Mouse (Mus musculus): Measurements from ENCODE around the gene Nt5dc1. TPM values are rescaled to one million over a fixed set of nuclear protein-coding genes. Genes with fewer than 3 reads are reported as not detected.

The Nt5dc1 gene
- total and polyA plus RNA-seq, 3 experiments = 14.3 to 25.9 (median 21.1) TPM

DNA sequence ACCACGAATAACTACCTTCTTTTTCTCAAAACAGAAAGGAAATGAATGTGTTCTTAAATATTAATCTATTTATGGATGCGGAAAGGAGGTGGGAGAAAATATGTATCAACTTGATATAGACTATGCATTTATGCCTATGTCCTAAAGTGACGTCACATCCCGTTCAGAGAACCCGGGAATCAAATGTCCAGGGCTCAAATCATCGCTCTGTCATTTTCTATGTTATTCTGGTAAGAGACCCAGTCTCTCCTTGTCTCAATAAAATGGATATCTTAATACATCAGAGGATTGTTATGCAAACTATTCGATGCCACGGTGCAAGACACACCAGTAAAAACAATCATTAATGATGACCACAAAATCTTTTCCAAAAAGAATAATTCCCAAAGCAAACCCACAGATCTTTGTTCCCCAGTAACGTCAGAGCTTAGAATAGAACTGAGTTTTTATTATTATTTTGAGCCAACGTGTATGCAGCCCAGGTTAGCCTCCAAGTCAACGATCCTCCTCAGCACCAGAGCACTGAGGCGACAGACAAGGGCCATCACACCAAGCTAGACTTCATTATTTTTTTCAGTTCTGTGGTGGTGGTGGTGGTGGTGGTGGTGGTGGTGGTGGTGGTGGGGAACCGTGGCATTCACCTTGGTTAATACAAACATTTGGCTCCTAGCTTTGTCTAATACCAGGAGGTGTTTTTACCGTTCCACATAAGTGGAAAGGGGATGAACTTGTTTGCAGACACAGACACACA, 137.0 kb downstream of the Nt5dc1 start:
- in situ Hi-C loops (cut with MboI; ENCODE audit: low pct_ligation_motif_present, low pct_unique_long_range_greater_than_20kb, low sequenced_read_pairs) = no loop called here
- dilution Hi-C loops (cut with MboI; ENCODE audit: extremely low pct_ligation_motif_present, extremely low pct_unique_long_range_greater_than_20kb, low sequenced_read_pairs) = no loop called here
- TF ChIP-seq HCFC1 (IDR thresholded peaks at IDR 0.05; ENCODE audit: low read depth, low read length) (0 out of 2 replicates have a peak, but pooled peaks have one; percentile 11), BHLHE40 (IDR thresholded peaks at IDR 0.05; ENCODE audit: low read depth, low read length) (no peak)

DNA sequence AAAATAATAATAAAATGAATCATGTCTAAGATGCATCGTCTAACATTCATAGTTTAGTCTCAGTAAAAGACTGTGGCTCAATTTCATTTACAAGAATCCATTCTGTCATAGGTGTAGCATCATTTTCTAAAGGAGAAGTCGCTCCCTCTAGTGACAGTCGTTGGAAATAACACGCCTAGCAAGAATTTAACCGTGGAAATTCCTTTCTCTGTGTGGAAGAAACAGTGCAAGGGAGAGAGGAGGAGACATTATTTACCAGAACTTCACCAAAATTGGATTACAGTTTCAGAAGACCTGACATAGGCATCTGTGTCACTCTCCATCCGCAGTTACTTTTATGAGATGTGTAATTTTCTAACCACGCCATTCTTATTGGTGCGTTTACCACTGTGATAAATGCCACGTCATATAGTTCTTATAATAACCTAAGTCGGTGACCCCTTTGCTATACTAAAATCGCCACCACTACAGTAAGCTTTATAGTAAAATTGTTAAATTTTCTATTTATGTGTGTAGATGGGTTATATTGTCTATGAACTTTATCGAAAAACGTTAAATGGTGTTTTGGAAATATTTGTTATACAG, 137.7 kb downstream of the Nt5dc1 start:
- 0 out of 2 replicates have a peak, but pooled peaks have one; percentile 12 for TF ChIP-seq E2F4 (IDR thresholded peaks at IDR 0.05; ENCODE audit: insufficient replicate concordance, low read depth, low read length)
- no peak for TF ChIP-seq ELF1 (IDR thresholded peaks at IDR 0.05; ENCODE audit: low read depth, low read length)
- TF ChIP-seq ZC3H11A (IDR thresholded peaks at IDR 0.05; ENCODE audit: low read depth, low read length) = peak; percentile 35
- no peak for TF ChIP-seq POLR2A (IDR thresholded peaks at IDR 0.05; ENCODE audit: low read depth, low read length)
- no peak for TF ChIP-seq ZNF384 (IDR thresholded peaks at IDR 0.05; ENCODE audit: low read depth, low read length)
- TF ChIP-seq TCF12 (IDR thresholded peaks at IDR 0.05; ENCODE audit: low read depth, low read length) = no peak
- peak; percentile 40 for TF ChIP-seq MYC (IDR thresholded peaks at IDR 0.05; ENCODE audit: low read depth, low read length)
- TF ChIP-seq MEF2A (IDR thresholded peaks at IDR 0.05; ENCODE audit: borderline replicate concordance, low read depth, low read length) = peak; percentile 30; the same call in 1 of the 2 replicates
- no peak for TF ChIP-seq CHD2 (IDR thresholded peaks at IDR 0.05; ENCODE audit: low read length)
- peak; percentile 30; the same call in 1 of the 2 replicates for TF ChIP-seq MAX (IDR thresholded peaks at IDR 0.05; ENCODE audit: low read length)
- TF ChIP-seq SMC3 (IDR thresholded peaks at IDR 0.05; ENCODE audit: low read depth, low read length) = peak; percentile 74
- peak; percentile 19; the same call in 1 of the 2 replicates for TF ChIP-seq BHLHE40 (IDR thresholded peaks at IDR 0.05; ENCODE audit: low read depth, low read length)
- no peak for TF ChIP-seq JUN (IDR thresholded peaks at IDR 0.05; ENCODE audit: insufficient read depth, low read depth, low read length)
- TF ChIP-seq IRF4 (IDR thresholded peaks at IDR 0.05; ENCODE audit: low read depth, low read length) = 0 out of 2 replicates have a peak, but pooled peaks have one; percentile 2
- TF ChIP-seq ZMIZ1 (IDR thresholded peaks at IDR 0.05; ENCODE audit: low read depth, low read length) = no peak
- TF ChIP-seq MAZ (IDR thresholded peaks at IDR 0.05; ENCODE audit: low read depth, low read length) = no peak
- 0 out of 2 replicates have a peak, but pooled peaks have one; percentile 21 for TF ChIP-seq NELFE (IDR thresholded peaks at IDR 0.05; ENCODE audit: low read depth, low read length)
- TF ChIP-seq SIN3A (IDR thresholded peaks at IDR 0.05; ENCODE audit: low read length) = peak; percentile 69; the same call in 1 of the 2 replicates
- no peak for TF ChIP-seq USF2 (conservative IDR thresholded peaks at IDR 0.05; ENCODE audit: low read depth, low read length)
- TF ChIP-seq USF1 (IDR thresholded peaks at IDR 0.05; ENCODE audit: low read depth, low read length) = no peak
- 0 out of 2 replicates have a peak, but pooled peaks have one; percentile 10 for TF ChIP-seq EP300 (IDR thresholded peaks at IDR 0.05; ENCODE audit: low read length)
- peak; percentile 55 for TF ChIP-seq MXI1 (IDR thresholded peaks at IDR 0.05; ENCODE audit: low read depth, low read length)
- TF ChIP-seq RAD21 (IDR thresholded peaks at IDR 0.05; ENCODE audit: low read depth, low read length) = peak; percentile 80
- no peak; the same call in 1 of the 2 replicates for TF ChIP-seq ETS1 (conservative IDR thresholded peaks at IDR 0.05; ENCODE audit: low read depth, low read length)
- peak; percentile 47 to 88 for TF ChIP-seq CTCF (conservative IDR thresholded peaks at IDR 0.05 in 1 of 2, IDR thresholded peaks at IDR 0.05 in 1 of 2; ENCODE audit: low read depth in 2 of 2, low read length in 2 of 2)
- peak; percentile 47; the same call in 1 of the 2 replicates for TF ChIP-seq JUND (conservative IDR thresholded peaks at IDR 0.05; ENCODE audit: low read depth, low read length)

More for the DNA sequence above, 137.0 kb downstream of the Nt5dc1 start:
- H3K9ac ChIP-seq (ENCODE audit: insufficient read depth, low read depth) = peak overlapping the region; percentile 78
- peaks cover 0 to 16% of the 10 kb centered on the region in 2 experiments; a peak in 1 of 4 replicates for H3K4me1 ChIP-seq (ENCODE audit: control insufficient read depth in 1 of 2, insufficient read depth in 2 of 2)
- peaks cover 23% of the 10 kb centered on the region for H3K79me2 ChIP-seq (replicated peaks; ENCODE audit: control insufficient read depth, extremely low read depth, insufficient read depth, poor library complexity, severe bottlenecking)
- H3K9me3 ChIP-seq (replicated peaks; ENCODE audit: low read length) = no peaks in the 10 kb centered on the region
- peaks cover 0 to 5% of the 10 kb centered on the region in 2 experiments for H3K36me3 ChIP-seq (replicated peaks in 1 of 2; ENCODE audit: control insufficient read depth in 1 of 2, insufficient read depth in 1 of 2, low read length in 1 of 2)
- peak overlapping the region; percentile 80 for H3K4me2 ChIP-seq (ENCODE audit: insufficient read depth, low read depth, poor library complexity, severe bottlenecking)
- no peaks in the 10 kb centered on the region for H3K27me3 ChIP-seq (replicated peaks)
- peak; percentile 56 for DNase-seq (ENCODE audit: extremely low read depth)
- 0 out of 2 replicates have a peak overlapping the region, but pooled peaks have one; percentile 13 for H3K27ac ChIP-seq (ENCODE audit: insufficient read depth, low read depth)
- peak overlapping the region; percentile 64 to 100 (median 99) for H3K4me3 ChIP-seq (replicated peaks in 1 of 3; ENCODE audit: low read depth in 2 of 3, low read length in 2 of 3, poor library complexity in 1 of 3)

More for the DNA sequence above, 137.7 kb downstream of the Nt5dc1 start:
- in situ Hi-C loops (cut with MboI; ENCODE audit: low pct_ligation_motif_present, low pct_unique_long_range_greater_than_20kb, low sequenced_read_pairs) (no loop called here), dilution Hi-C loops (cut with MboI; ENCODE audit: extremely low pct_ligation_motif_present, extremely low pct_unique_long_range_greater_than_20kb, low sequenced_read_pairs) (no loop called here)
- H3K4me3 ChIP-seq (replicated peaks in 1 of 3; ENCODE audit: low read depth in 2 of 3, low read length in 2 of 3, poor library complexity in 1 of 3) = peak overlapping the region; percentile 59 to 99 (median 64)
- no peaks in the 10 kb centered on the region for H3K27me3 ChIP-seq (replicated peaks)
- H3K4me1 ChIP-seq (ENCODE audit: control insufficient read depth in 1 of 2, insufficient read depth in 2 of 2) = peaks cover 0 to 16% of the 10 kb centered on the region in 2 experiments; a peak in 1 of 4 replicates
- H3K9ac ChIP-seq (ENCODE audit: insufficient read depth, low read depth) = peak overlapping the region; percentile 60; the same call in 1 of the 2 replicates
- peak; percentile 73 for DNase-seq (ENCODE audit: extremely low read depth)
- peaks cover 23% of the 10 kb centered on the region for H3K79me2 ChIP-seq (replicated peaks; ENCODE audit: control insufficient read depth, extremely low read depth, insufficient read depth, poor library complexity, severe bottlenecking)
- no peaks in the 10 kb centered on the region for H3K9me3 ChIP-seq (replicated peaks; ENCODE audit: low read length)
- peak overlapping the region; percentile 97 for H3K4me2 ChIP-seq (ENCODE audit: insufficient read depth, low read depth, poor library complexity, severe bottlenecking)
- no peak overlapping the region for H3K27ac ChIP-seq (ENCODE audit: insufficient read depth, low read depth)
- peaks cover 0 to 5% of the 10 kb centered on the region in 2 experiments for H3K36me3 ChIP-seq (replicated peaks in 1 of 2; ENCODE audit: control insufficient read depth in 1 of 2, insufficient read depth in 1 of 2, low read length in 1 of 2)
